Mouse (Mus musculus): ENCODE measurements around the gene Nudt3. TPM values are rescaled to one million over a fixed set of nuclear protein-coding genes. Genes with fewer than 3 reads are reported as not detected.
A peak's percentile ranks its signal among the peaks of the same experiment; 100 is the strongest.

The Nudt3 gene
- total and polyA plus RNA-seq, 3 experiments: 54.4 to 69.2 (median 58.3) TPM

DNA sequence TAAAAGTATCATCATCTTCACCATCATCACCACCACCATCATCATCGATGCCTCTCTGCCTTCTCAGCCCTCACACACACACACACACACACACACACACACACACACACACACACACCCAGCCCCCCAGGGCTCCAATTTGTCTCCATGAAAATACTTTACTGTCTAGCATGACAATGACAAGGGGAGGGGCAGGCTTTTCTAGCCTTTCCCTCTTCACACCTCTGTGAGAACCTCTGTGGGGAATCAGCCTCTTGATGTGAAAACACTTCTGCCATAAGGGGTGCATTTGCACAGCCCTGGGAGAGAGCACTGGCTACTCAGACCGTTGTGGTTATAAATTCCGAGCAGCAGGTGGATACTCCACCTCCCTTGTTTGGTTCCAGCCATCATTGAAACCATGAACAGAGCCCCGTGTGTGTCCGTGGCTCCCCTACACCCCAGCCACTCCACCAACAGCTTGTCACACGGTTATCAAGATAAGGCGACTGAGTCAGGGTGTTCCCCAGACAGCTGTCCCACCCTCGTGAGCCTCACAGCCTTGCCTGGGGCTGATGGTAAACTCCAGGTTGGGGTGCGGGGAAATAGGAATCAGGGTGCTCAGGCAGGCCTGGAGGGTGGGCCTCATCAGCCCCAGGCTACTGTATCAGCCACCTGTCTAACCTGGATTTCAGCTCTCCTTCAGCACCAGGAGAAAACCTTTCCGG is 30.1 kb upstream of the Nudt3 start:
- Histone ChIP-seq H3K4me2 (ENCODE audit: insufficient read depth, low read depth, poor library complexity, severe bottlenecking) (no peak overlapping the region), H3K27me3 (replicated peaks) (peaks cover 12% of the 10 kb centered on the region), H3K79me2 (replicated peaks; ENCODE audit: control insufficient read depth, extremely low read depth, insufficient read depth, poor library complexity, severe bottlenecking) (no peaks in the 10 kb centered on the region), H3K27ac (ENCODE audit: insufficient read depth, low read depth) (no peak overlapping the region), H3K36me3 (replicated peaks in 1 of 2; ENCODE audit: control insufficient read depth in 1 of 2, insufficient read depth in 1 of 2, low read length in 1 of 2) (no peaks in the 10 kb centered on the region), H3K4me1 (ENCODE audit: control insufficient read depth in 1 of 2, insufficient read depth in 2 of 2) (peaks cover under 1 to 33% of the 10 kb centered on the region in 2 experiments; a peak in 3 of 4 replicates), H3K9me3 (replicated peaks; ENCODE audit: low read length) (peaks cover 5% of the 10 kb centered on the region), H3K4me3 (replicated peaks in 1 of 3; ENCODE audit: low read depth in 2 of 3, low read length in 2 of 3, poor library complexity in 1 of 3) (no peak overlapping the region), H3K9ac (ENCODE audit: insufficient read depth, low read depth) (no peak overlapping the region)
- TF ChIP-seq ZKSCAN1 (IDR thresholded peaks at IDR 0.05; ENCODE audit: borderline replicate concordance, low read depth, low read length) (no peak), NELFE (IDR thresholded peaks at IDR 0.05; ENCODE audit: low read depth, low read length) (no peak), ZMIZ1 (IDR thresholded peaks at IDR 0.05; ENCODE audit: low read depth, low read length) (no peak), USF2 (conservative IDR thresholded peaks at IDR 0.05; ENCODE audit: low read depth, low read length) (no peak), USF1 (IDR thresholded peaks at IDR 0.05; ENCODE audit: low read depth, low read length) (no peak), RCOR1 (conservative IDR thresholded peaks at IDR 0.05; ENCODE audit: low read depth, low read length) (no peak)
- no peak for DNase-seq (ENCODE audit: extremely low read depth)
- dilution Hi-C loops (cut with MboI; ENCODE audit: extremely low pct_ligation_motif_present, extremely low pct_unique_long_range_greater_than_20kb, low sequenced_read_pairs) (no loop called here), in situ Hi-C loops (cut with MboI; ENCODE audit: low pct_ligation_motif_present, low pct_unique_long_range_greater_than_20kb, low sequenced_read_pairs) (loop anchor here (10.0 kb wide), 1 partner anchor 71 kb away; the partner anchor contains the start of gene Spdef)

DNA sequence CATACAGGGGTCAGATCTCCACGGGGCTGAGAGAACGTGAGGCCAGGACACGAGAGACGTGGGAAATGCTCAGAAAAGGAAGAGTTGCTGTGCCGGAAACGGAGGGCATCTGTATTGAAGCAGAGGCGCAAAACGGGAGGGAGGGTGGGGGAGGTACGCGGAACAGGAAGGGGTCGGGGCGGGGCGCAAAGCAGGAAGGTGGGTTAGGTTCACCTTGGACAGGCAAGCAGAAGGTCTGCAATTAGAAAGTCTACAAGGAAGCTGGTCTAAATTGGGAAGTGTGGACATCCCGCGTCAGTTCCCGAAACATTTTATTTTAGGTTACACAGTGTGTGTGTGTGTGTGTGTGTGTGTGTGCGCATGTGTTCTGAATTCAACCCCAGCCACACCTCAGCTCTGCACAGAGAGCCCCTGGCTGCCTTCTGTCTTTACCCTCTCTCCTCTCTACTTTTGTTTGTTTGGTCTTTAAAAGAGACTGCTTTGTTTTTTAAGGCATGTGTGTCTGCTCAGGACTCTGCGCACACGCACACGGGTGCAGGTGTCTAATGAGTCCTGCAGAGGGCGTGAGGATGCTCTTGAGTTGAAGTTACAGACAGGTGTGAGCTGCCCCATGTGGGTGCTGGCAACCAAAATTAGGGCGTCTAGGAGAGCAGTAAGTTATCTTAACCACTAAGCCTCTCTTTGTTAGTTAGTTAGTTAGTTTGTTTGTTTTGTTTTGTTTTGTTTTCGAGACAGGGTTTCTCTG is 28.9 kb upstream of the Nudt3 start:
- Histone ChIP-seq H3K9me3 (replicated peaks; ENCODE audit: low read length) (peaks cover 7% of the 10 kb centered on the region), H3K9ac (ENCODE audit: insufficient read depth, low read depth) (no peak overlapping the region), H3K4me3 (replicated peaks in 1 of 3; ENCODE audit: low read depth in 2 of 3, low read length in 2 of 3, poor library complexity in 1 of 3) (no peak overlapping the region), H3K27me3 (replicated peaks) (peaks cover 13% of the 10 kb centered on the region), H3K27ac (ENCODE audit: insufficient read depth, low read depth) (no peak overlapping the region), H3K79me2 (replicated peaks; ENCODE audit: control insufficient read depth, extremely low read depth, insufficient read depth, poor library complexity, severe bottlenecking) (no peaks in the 10 kb centered on the region), H3K4me2 (ENCODE audit: insufficient read depth, low read depth, poor library complexity, severe bottlenecking) (no peak overlapping the region), H3K36me3 (replicated peaks in 1 of 2; ENCODE audit: control insufficient read depth in 1 of 2, insufficient read depth in 1 of 2, low read length in 1 of 2) (no peaks in the 10 kb centered on the region), H3K4me1 (ENCODE audit: control insufficient read depth in 1 of 2, insufficient read depth in 2 of 2) (peaks cover 0 to 27% of the 10 kb centered on the region in 2 experiments; a peak in 2 of 4 replicates)
- in situ Hi-C loops (cut with MboI; ENCODE audit: low pct_ligation_motif_present, low pct_unique_long_range_greater_than_20kb, low sequenced_read_pairs) (loop anchor here (10.0 kb wide), 1 partner anchor 73 kb away; the partner anchor contains the start of gene Spdef), dilution Hi-C loops (cut with MboI; ENCODE audit: extremely low pct_ligation_motif_present, extremely low pct_unique_long_range_greater_than_20kb, low sequenced_read_pairs) (no loop called here)
- DNase-seq (ENCODE audit: extremely low read depth): no peak
- TF ChIP-seq PAX5 (IDR thresholded peaks at IDR 0.05; ENCODE audit: low read length) (no peak), CTCF (conservative IDR thresholded peaks at IDR 0.05 in 1 of 2, IDR thresholded peaks at IDR 0.05 in 1 of 2; ENCODE audit: low read depth in 2 of 2, low read length in 2 of 2) (0 out of 4 replicates have a peak, but pooled peaks of 1 of the 2 experiments have one; percentile 6), HCFC1 (IDR thresholded peaks at IDR 0.05; ENCODE audit: low read depth, low read length) (no peak)

- no peak for DNase-seq (ENCODE audit: extremely low read depth)
- in situ Hi-C loops (cut with MboI; ENCODE audit: low pct_ligation_motif_present, low pct_unique_long_range_greater_than_20kb, low sequenced_read_pairs): loop anchor here (10.0 kb wide), 1 partner anchor 74 kb away; the partner anchor contains the start of gene Spdef
Measured at GRCm38 (mm10) chr17:27650586-27650985, 27.3 kb upstream of the Nudt3 start.

More at GRCm38 (mm10) chr17:27650586-27650985, 27.3 kb upstream of the Nudt3 start:
- H3K9me3 ChIP-seq (replicated peaks; ENCODE audit: low read length): peaks cover 7% of the 10 kb centered on the region
- peaks cover 13% of the 10 kb centered on the region for H3K27me3 ChIP-seq (replicated peaks)
- no peaks in the 10 kb centered on the region for H3K79me2 ChIP-seq (replicated peaks; ENCODE audit: control insufficient read depth, extremely low read depth, insufficient read depth, poor library complexity, severe bottlenecking)
- no peak overlapping the region for H3K4me2 ChIP-seq (ENCODE audit: insufficient read depth, low read depth, poor library complexity, severe bottlenecking)
- TF ChIP-seq KAT2A (IDR thresholded peaks at IDR 0.05; ENCODE audit: insufficient replicate concordance, low read length) (no peak), CHD1 (IDR thresholded peaks at IDR 0.05; ENCODE audit: low read depth, low read length) (no peak), ZKSCAN1 (IDR thresholded peaks at IDR 0.05; ENCODE audit: borderline replicate concordance, low read depth, low read length) (no peak), RAD21 (IDR thresholded peaks at IDR 0.05; ENCODE audit: low read depth, low read length) (no peak), RCOR1 (conservative IDR thresholded peaks at IDR 0.05; ENCODE audit: low read depth, low read length) (no peak), USF1 (IDR thresholded peaks at IDR 0.05; ENCODE audit: low read depth, low read length) (no peak), JUN (IDR thresholded peaks at IDR 0.05; ENCODE audit: insufficient read depth, low read depth, low read length) (no peak), UBTF (IDR thresholded peaks at IDR 0.05; ENCODE audit: low read depth, low read length) (no peak), USF2 (conservative IDR thresholded peaks at IDR 0.05; ENCODE audit: low read depth, low read length) (no peak)
- H3K4me1 ChIP-seq (ENCODE audit: control insufficient read depth in 1 of 2, insufficient read depth in 2 of 2): peaks cover 3 to 13% of the 10 kb centered on the region in 2 experiments; a peak in 3 of 4 replicates
- no peak overlapping the region for H3K9ac ChIP-seq (ENCODE audit: insufficient read depth, low read depth)
- H3K36me3 ChIP-seq (replicated peaks in 1 of 2; ENCODE audit: control insufficient read depth in 1 of 2, insufficient read depth in 1 of 2, low read length in 1 of 2): no peaks in the 10 kb centered on the region
- dilution Hi-C loops (cut with MboI; ENCODE audit: extremely low pct_ligation_motif_present, extremely low pct_unique_long_range_greater_than_20kb, low sequenced_read_pairs): no loop called here
- no peak overlapping the region for H3K27ac ChIP-seq (ENCODE audit: insufficient read depth, low read depth)
- no peak overlapping the region for H3K4me3 ChIP-seq (replicated peaks in 1 of 3; ENCODE audit: low read depth in 2 of 3, low read length in 2 of 3, poor library complexity in 1 of 3)
